Mouse (Mus musculus) retina, postnatal 1 day (tissue): Measurements from ENCODE around the gene Acot8.

Experiments
- DNase-seq: peaks from one replicate; pipeline ENCODE4 v3.0.0-alpha.2; 2012

The Acot8 gene

DNA sequence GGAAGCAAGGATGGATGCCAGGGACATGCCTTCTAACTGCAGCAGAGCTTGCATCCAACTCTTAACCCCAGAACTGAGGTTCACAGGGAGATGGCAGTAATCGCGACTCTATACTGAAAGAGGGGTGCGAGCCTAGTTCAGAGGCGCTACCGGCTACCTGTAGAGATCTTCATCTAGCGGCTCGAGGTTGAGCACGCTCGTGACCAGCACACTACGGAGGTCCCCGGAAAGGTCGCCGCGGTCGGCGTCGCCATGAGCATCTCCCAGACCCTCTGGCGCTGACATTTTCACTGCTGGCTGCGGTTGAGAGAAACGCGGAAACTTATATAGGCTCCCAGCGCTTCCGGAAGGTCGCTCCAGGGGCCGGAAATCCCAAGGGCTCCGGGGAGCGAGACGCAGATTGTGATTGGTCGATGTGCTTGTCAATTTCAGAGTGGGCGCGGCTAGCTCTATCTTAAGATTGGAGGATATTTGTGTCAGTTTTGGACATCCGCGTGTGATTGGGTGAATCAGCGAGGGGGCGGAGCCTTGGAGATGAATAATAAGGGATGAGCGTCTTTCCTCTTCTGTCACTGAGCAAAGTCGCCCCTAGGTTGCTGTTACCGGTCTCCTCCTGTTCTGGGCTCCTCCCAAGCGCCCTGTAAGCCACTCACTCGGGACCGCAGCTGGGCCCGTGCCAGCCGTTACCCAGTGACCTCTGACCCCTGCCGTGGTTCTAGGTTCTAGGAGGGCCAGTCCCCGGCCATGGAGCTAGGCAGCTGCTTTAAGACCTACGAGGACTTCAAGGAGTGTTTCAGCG lies at the start of gene Acot8, which contains the start of gene Zswim3:
TSS of gene Acot8 (minus strand) at position 350 of the 799 bp plus-strand sequence.
TSS of gene Zswim3 (plus strand) at position 566 of the 799 bp plus-strand sequence.
- DNase-seq: peak; percentile 100

DNA sequence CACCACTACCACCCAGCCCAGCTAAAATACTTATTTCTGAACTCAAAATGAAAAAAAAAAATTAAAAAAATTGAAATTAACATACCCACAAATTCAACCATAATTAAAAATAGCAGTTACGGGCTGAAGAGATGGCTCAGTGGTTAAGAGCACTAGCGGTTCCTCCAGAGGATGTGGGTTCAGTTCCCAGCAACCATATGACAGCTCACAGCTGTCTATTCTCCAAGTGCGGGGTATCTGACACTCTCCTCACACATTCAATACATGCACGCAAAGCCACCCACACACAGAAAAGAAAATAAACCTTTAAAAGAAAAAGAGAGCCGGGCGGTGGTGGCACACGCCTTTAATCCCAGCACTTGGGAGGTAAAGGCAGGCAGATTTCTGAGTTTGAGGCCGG lies 45.4 kb upstream of the Acot8 start:
- DNase-seq: no peak

DNA sequence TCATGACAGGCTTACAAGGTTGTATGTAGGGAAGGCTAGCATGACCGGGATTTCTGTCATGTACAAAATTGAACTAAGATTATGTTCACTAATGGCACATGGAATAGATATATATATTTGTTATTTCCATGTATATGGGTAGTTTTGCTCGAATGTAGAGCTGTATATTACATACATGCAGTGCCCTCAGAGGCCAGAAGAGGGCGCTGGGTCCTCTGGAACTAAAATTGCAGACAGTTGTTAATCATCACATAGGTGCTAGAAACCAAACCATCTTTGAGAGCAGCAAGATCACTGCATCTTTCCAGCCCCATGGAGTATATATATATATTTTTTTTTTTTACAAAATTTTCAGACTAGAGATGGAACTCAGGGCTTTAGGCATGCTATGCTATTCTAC lies 41.1 kb upstream of the Acot8 start:
- no peak for DNase-seq

DNA sequence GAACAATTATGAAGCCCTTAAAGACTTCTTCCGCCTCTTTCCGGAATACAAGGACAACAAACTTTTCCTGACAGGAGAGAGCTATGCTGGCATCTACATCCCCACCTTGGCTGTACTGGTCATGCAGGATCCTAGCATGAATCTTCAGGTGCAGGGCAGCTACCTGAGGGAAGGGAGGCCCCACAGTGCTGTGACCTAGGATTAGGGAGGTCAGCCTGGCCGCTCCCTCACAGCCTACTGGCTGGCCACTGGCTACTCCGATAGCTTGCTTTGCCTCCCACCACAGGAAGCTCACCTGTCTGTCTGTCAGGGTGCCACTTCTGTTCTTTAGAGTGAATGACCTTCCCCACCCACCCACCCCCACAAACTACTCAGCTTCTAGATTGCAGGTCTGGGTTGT lies 30.5 kb upstream of the Acot8 start:
- no peak for DNase-seq

DNA sequence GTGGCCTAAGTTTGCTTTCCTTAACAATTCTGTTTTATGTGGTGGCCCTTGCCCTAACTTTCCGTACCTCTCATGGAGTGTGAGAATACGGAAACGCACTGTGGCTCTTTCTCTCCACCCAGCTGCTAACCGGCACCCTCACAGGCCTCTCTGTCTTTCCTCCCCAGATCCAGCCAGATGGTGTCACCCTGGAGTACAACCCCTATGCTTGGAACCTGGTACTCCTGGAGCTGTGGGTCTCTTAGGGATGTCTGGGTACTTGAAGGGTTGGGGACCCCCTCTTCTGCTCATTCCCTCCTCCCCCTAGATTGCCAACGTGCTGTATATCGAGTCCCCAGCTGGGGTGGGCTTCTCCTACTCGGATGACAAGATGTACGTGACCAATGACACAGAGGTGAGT lies 29.8 kb upstream of the Acot8 start:
- no peak for DNase-seq

DNA sequence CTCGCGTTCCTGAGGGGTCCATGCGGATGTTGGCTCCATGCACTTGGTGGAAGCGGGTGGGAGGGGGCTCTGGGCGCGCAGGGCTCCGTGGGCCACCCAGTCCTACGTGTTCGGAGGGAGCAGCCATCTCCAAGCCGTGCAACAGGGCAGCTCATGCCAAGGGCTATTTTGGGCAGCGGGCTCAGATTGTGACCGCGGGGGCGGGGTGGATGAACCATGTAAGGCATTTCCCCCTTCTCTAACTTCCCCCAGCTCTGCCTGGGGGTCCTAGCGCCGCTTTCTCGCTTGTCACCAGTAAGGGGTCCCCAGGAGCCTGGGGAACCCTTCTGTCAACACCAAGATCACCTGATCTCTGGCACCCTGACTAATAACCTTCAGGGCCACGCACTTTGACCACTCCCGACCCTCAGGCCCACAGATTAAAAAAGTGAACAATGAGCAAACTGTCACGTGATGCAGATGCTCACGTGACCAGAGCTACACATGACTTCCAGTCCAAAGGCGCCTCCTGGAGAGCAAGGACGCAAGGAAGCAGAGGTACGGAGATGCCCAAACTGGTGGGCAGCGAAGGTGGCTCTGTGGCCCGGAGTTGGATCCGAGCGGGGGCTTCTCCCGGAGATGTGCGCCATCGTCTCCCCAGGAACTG lies 28.8 kb upstream of the Acot8 start, which contains the start of gene Neurl2:
TSS of gene Neurl2 (minus strand) at position 143 of the 646 bp plus-strand sequence.
- peak; percentile 98 for DNase-seq

DNA sequence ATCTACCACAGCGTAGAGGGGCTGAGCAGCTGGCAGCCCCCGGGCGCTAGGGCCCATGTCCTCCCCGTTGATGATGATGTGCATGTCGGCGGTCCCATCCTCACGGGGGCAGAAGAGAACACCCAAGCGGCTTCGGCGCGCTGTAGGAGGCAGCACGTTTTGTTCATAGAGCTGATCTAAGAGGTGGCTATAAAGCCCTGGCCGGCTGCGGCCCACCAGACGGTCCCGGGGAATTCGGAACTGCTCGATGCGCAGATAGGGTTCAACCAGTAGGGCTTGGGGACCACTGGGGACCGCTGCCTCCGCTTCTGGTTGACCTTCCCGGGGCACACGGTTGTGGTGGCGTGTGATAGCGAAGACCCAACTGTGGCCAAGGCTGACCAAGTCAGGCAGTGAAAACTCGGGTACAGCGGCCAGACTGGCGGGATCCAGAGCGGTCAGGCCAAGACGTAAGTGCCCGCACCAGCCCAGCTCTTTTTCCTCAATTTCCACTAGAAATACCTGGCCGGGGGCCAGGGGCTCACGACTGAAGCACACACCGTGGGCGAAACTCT lies 28.1 kb upstream of the Acot8 start, which contains the start of gene Ctsa:
TSS of gene Ctsa (plus strand) at position 126 of the 554 bp plus-strand sequence.
- peak; percentile 89 for DNase-seq

DNA sequence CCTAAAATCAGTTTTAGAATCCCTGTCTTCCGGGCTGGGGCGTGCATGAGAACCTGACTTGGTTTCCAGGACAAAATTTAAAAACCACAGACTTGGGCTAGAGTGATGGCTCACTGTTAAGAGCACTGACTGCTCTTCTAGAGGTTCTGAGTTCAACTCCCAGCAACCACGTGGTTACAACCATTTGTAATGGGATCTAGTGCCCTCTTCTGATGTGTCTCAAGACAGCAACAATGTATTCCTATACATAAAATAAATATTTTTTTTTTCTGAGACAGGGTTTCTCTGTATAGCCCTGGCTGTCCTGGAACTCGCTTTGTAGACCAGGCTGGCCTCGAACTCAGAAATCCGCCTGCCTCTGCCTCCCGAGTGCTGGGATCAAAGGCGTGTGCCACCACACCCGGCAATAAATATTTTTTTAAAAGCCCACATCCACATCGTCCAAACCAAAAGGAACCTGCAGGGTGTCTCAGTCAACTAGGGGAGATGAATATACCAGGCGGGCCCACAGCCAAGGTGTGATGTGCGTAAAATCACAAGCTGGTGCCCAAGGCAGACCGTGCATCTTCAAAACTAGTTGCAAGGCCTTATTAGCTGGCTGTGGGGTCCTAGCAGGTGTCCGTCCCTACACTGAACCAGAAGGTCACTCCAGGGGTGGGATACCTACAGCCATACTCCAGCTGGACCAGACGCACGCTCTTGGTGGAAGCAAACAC lies 27.5 kb upstream of the Acot8 start:
- DNase-seq: no peak

DNA sequence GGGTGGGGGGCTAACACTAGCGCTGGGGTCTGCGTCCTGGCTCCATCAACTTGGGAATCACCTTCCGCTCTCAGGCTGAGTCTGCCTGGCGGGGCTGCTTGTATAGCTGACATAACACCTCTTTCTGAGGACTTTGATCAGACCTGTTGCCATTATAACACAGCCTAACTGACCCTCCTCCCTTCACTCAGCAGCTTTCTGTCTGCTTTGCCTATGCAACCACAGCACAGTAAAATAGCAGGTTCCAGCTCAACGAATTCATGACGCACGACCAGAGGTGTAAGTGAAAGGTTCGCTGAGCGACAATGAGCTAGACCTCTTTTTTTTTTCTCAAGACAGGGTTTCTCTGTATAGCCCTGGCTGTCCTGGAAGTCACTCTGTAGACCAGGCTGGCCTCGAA lies 26.3 kb upstream of the Acot8 start:
- DNase-seq: no peak

DNA sequence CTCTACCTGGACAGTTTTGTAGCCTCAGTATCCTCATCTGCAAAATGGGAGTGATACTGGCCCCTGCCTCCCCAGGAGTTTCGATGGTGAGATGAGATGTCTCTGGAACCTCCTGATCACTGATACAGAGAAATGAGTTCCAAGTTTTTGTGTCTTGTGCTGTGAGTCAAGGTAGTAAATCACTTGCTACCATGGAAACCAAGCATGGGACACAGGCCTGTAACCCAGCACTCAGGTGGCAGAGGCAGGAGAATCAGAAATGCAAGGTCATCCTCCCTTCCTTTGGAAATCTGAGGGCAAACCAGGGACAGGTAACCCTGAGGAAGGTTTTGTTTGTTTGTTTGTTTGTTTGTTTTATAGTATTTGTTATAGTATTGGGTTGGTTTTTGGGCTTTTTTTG lies 24.4 kb upstream of the Acot8 start:
- no peak for DNase-seq

DNA sequence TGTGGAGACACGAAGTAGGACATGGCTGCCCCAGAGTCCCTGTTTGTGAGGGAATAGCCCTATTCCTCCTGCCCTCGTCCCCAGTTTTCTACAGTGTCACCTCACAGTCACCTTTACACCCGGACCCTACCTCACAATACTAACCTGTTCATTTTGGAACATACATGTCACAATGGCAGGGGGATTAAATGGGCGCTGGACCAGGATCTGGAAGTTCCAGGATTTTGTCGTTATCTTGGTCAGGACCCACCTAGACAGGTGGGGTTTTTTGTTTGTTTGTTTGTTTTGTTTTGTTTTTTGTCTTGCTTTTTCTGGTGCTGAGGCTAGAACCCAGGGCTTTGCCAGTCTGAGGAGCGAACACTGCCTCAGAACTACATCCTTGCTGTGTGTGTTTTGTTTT lies 23.8 kb upstream of the Acot8 start, which contains the start of gene Spata25:
TSS of gene Spata25 (minus strand) at position 101 of the 400 bp plus-strand sequence.
- DNase-seq: no peak

DNA sequence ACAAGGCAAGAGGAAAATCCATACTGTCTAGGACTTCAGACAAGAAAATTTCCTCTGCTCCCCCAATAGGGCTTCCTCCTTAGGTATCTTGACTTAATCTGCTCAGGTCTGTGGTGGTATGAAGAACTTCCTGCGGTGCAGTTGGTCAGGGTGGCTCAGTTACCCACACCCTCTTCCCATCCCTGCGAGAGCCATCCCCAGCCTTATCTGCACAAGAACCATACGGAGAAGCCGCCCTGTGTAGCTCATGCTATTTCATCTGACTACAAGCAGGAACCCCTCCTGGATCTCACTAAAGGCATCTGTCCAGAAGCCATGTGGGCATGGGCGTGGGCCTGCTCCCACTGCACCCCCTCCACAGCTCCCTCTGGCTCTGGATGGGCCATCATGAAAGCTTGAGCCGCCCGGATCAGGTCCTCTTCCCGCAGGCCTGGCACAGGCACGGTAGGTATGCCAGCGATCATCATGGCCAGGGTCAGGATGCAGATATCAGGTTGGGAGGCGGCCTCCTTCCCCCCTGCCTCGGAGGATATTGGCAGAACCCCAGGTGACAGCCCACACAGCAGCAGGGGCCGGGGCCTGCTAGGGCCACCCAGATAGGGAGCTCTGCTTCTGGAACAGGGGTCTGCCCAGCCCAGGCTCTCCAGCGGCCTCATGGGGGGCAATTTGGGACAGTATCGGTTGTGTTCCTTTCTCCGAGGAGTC lies 22.6 kb upstream of the Acot8 start:
- DNase-seq: no peak

DNA sequence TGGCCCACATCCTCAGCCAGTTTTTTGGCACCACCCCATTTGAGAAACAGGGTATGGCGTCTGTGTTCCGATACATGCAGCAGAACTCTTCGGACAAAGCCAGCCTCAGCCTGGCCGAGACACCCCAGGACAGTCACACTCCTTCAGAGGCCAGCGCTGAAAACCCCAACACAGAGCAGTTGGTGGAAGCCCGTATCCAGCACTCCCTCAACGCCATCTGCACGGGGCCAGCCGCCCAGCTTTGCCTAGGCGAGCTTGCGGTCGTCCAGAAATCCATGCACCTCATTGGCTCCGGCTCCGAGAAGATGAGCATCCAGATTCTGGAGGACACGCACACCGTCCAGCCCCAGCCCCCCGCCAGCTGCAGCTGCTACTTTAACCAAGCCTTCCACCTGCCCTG lies 20.8 kb upstream of the Acot8 start:
- DNase-seq: no peak

DNA sequence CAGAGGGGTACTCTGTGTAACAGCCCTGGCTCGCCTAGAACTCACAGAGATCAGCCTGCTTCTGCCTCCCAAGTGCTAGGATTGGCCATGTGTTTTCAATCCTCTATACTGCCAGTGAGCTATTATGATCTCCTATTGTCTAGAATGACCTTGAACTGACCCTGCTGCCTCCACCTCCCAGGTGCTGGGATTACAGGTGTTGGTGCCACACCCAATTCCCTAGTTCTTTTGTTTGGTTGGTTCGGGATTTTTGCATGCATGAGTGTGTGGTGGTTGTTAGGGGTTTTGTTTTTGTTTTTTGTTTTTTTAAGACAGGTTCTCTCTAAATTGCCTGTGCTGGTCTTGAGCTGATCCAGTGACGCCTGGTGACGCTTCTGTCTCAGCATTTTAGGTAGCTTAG lies 19.3 kb upstream of the Acot8 start:
- no peak for DNase-seq

DNA sequence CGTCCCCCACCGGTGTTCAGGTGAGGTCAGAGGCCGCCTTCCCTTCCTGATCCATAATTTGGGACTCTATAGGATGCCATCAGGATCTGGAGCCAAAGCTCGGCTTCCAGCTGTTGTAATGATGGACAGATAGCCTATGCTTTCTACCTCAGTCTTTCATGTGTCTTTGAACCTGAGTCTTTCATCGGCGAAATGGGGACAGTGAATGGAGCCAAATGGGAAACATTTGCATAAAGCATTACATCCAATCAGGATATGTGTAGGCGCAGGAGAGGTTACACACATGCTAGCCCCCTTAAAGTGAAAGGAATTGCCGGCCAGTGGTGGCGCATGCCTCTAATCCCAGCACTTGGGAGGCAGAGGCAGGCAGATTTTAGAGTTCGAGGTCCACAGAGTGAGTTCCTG lies 18.5 kb upstream of the Acot8 start:
- peak; percentile 64 for DNase-seq

DNA sequence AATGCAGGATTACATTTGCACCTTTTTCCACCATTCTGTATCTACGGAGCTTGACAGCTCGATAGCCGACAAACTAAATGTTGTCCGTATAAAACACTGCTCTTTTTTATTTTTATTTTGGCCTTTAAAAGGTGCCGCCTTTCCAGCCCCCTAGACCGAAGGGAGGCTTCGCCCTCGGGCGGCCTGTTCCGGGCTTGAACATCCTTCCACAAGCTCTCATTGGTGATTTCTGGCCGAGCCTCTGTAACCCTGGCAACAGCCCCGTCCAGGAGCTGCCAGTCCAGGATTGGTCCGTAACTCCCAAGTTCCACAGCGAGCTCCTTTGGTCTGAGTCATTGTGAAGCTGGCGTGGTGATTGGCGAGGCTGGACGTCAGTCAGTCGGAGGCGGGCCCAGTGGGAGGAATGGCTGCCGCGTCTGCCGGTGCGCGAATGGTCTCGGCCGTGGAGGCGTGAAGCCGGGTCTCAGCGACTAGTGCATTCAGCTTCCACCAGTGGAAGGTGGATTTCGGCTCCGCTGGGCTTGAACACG lies 18.0 kb upstream of the Acot8 start, which contains the start of gene Zswim1:
TSS of gene Zswim1 (plus strand) at position 51 of the 530 bp plus-strand sequence.
- peak; percentile 99 for DNase-seq

DNA sequence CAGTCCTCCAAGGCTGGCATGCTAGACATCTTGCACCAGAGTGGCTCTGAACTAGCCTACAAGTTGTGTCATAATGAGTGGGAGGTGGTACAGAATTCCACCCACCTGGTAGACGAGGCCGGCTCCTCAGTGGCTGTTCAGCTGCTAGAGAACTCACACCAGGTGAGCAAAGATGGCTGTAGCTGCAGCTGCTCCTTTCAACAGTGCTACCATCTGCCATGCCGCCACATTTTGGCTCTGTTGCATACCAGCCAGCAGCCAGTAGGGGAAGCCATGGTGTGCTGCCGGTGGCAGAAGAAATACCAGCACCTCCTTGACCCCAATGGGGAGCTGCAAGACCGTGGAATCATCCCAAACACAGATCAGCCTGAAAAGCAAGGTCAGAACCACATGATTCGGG lies 16.4 kb upstream of the Acot8 start:
- DNase-seq: no peak

DNA sequence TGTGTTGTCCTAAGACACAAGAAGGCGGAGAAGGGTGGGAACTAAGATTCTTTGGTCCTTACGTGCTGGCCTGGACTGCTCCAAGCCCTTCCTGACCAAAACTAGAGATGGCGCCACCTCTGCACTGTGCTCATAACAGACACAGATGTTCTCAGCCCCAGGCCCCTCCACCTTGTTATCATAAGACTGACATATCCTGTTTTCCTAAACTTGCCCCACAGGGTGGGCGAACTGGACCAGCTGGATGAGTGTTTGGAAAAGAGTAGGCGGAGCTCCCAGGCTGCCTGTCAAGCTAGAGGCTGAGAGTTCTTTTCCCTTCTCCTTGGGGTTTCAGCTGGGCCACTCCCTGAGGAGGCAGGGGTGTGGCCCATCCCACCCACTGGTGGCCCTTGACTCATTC lies 13.0 kb upstream of the Acot8 start:
- no peak for DNase-seq

DNA sequence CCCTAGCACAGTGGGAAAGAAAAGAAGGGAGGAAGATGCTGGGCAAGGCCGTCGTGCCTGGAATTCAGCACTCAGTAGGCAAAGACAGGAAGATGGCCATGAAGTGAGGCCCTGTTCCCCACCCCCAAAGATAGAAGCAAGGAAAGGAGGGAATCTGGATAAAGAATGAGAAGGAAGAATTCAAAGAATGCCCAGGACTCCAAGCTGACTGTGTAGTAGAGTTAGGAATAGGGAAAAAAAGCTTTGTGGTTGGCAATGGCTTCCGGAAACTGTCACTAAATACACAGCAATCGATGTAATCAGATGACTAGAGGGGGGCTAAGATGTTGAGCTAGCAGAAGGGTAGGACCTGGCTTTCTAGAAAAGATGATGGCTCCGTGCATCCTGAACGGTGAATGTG lies 12.5 kb upstream of the Acot8 start:
- DNase-seq: no peak

DNA sequence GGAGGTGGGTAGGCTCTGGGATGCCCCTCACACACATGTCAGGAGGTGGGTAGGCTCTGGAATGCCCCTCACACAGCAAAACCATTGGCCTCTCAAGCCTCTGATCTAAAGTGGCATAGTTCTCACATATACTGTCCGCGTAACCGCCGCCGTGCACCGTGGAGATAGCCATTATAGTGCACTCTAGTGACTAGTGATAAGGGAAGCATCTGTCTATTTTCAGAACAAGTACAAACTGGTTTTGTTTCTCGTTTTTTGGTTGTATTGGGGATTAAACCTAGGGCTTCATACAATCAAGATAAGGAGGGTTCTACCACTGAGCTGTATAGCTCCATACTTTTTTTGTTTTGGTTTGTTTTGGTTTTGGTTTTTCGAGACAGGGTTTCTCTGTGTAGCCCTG lies 11.1 kb upstream of the Acot8 start:
- DNase-seq: no peak

DNA sequence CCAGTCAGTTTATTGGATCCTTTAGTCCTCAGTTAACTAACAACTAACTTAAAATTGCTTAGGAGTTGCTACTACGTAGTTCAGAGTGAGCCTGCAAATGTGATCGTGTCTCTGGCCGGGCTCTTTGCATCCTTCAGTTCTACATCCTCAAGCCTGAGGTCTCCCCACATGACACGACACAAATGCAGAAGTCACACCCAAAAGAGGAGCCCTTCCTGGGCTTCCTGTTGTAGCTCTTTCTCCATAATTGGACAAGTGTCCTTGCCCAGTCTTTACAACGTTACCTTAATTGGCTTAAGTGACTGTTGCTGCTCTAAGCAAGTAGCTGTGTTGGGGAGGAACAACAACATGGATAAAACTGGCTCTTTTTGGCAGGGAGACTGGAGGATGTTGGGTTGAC lies 10.7 kb upstream of the Acot8 start:
- no peak for DNase-seq

DNA sequence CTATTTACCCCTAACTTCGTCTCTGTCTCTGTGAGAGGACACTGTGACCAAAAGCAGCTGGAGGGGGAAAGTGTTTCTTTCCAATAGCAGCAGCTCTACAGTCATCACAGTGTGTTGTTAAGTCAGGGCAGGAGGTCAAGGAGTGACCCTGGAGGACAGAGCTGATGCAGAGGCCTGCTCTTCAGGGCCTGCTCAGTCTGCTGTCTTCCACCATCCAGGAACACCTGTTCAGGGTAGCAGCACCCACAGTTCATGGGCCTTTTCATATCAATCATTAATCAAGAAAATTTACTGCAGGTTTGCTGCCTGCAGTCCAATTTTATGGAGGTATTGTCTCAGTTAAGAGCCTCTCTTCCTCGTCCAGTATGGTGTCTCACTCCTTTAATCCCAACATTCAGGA lies 8.9 kb upstream of the Acot8 start:
- no peak for DNase-seq
